Mouse (Mus musculus) thymus, postnatal 14 days (tissue): ENCODE results near the gene Ppp1r17.

Experiments used
- DNase-seq: peaks from one replicate; pipeline ENCODE4 v3.0.0; 2021

Gene Ppp1r17

GRCm38 (mm10) chr6:56017291-56017994 lies at the start of gene Ppp1r17:
Ppp1r17 (plus strand) TSS chr6:56017497.
- no peak for DNase-seq

GRCm38 (mm10) chr6:55972998-55973397 lies 44.3 kb upstream of the Ppp1r17 start:
- DNase-seq = no peak

- no peak for DNase-seq
Observed at GRCm38 (mm10) chr6:55979766-55980165, 37.5 kb upstream of the Ppp1r17 start.

- no peak for DNase-seq
Observed at GRCm38 (mm10) chr6:56008711-56009110, 8.6 kb upstream of the Ppp1r17 start.

- DNase-seq = no peak
Observed at GRCm38 (mm10) chr6:56012384-56012783, 4.9 kb upstream of the Ppp1r17 start.

- DNase-seq = no peak
Observed at GRCm38 (mm10) chr6:56019632-56020031, 2.3 kb downstream of the Ppp1r17 start.

- no peak for DNase-seq
Observed at GRCm38 (mm10) chr6:56025533-56025932, 8.2 kb downstream of the Ppp1r17 start.

- DNase-seq = no peak
Observed at GRCm38 (mm10) chr6:56027318-56027717, 10.0 kb downstream of the Ppp1r17 start.

- DNase-seq = no peak
Observed at GRCm38 (mm10) chr6:56027966-56028365, 10.7 kb downstream of the Ppp1r17 start.

- DNase-seq = no peak
Observed at GRCm38 (mm10) chr6:56029986-56030385, 12.7 kb downstream of the Ppp1r17 start.

- no peak for DNase-seq
Observed at GRCm38 (mm10) chr6:56032231-56032630, 14.9 kb downstream of the Ppp1r17 start.

GRCm38 (mm10) chr6:56035054-56035453 lies 17.8 kb downstream of the Ppp1r17 start:
- DNase-seq = no peak

- no peak for DNase-seq
Observed at GRCm38 (mm10) chr6:56039476-56040055, 22.3 kb downstream of the Ppp1r17 start.

GRCm38 (mm10) chr6:56044270-56044669 lies 27.0 kb downstream of the Ppp1r17 start:
- no peak for DNase-seq

- DNase-seq = no peak
Observed at GRCm38 (mm10) chr6:56044716-56045115, 27.4 kb downstream of the Ppp1r17 start.

GRCm38 (mm10) chr6:56048580-56048979 lies 31.3 kb downstream of the Ppp1r17 start:
- DNase-seq = no peak

GRCm38 (mm10) chr6:56049104-56049503 lies 31.8 kb downstream of the Ppp1r17 start:
- DNase-seq = no peak

GRCm38 (mm10) chr6:56063736-56064135 lies 46.4 kb downstream of the Ppp1r17 start:
- no peak for DNase-seq

- peak; percentile 2 for DNase-seq
Observed at GRCm38 (mm10) chr6:56066632-56067282, 49.5 kb downstream of the Ppp1r17 start.

- no peak for DNase-seq
Observed at GRCm38 (mm10) chr6:56068516-56068915, 51.2 kb downstream of the Ppp1r17 start.

GRCm38 (mm10) chr6:56076378-56076805 lies 59.1 kb downstream of the Ppp1r17 start:
- DNase-seq = no peak
